Mouse (Mus musculus) adrenal gland, postnatal 10 days (tissue): ENCODE data around the gene Fam187a. TPM values are rescaled to one million over a fixed set of nuclear protein-coding genes. Genes with fewer than 3 reads are reported as not detected.
A peak's percentile ranks its signal among the peaks of the same experiment; 100 is the strongest.

Experiments
- DNase-seq: peaks from one replicate; pipeline ENCODE4 v3.0.0; 2021; ENCODE audit warnings: mixed read lengths
- long read RNA-seq, 2 experiments: library from polyadenylated mRNA; stranded (forward); transcript quantifications; one replicate each; pipeline ENCODE4 v2.0.0; 2021
- total RNA-seq, 2 experiments: library from RNA; stranded (reverse); gene quantifications; 2 replicates each; pipeline ENCODE4 v1.2.3; 2021

Fam187a gene
- not detected for total RNA-seq
- long read RNA-seq, experiment 1, result 0 reads
- long read RNA-seq, experiment 2, result 0 reads

GRCm38 (mm10) chr11:102884616-102885219 is at the start of gene Fam187a:
TSS of gene Fam187a (plus strand) at chr11:102885169.
- no peak for DNase-seq

GRCm38 (mm10) chr11:102835549-102835948 is 49.4 kb upstream of the Fam187a start, which contains the start of gene Higd1b:
TSS of gene Higd1b (plus strand) at chr11:102835849.
- DNase-seq, result no peak

DNA sequence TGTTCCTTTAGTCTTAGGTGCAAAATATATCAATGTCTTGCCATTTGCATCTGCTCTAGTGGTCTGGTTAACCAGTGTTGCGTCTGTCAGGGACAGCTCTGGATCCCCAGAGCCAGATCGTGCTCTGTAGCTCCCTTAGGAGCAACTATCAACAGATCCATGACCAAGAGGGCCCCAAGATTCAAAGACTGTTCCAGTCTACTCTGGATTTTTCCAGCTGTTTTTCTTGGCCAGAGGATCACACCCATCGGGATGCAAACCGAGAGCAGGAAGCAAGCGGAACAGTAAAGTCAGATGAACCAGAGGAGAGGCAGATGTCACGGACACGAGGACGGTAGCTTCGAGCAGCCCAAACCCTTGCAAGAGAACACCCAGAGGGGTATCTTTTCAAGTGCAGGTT is 48.8 kb upstream of the Fam187a start:
- DNase-seq, result no peak

DNA sequence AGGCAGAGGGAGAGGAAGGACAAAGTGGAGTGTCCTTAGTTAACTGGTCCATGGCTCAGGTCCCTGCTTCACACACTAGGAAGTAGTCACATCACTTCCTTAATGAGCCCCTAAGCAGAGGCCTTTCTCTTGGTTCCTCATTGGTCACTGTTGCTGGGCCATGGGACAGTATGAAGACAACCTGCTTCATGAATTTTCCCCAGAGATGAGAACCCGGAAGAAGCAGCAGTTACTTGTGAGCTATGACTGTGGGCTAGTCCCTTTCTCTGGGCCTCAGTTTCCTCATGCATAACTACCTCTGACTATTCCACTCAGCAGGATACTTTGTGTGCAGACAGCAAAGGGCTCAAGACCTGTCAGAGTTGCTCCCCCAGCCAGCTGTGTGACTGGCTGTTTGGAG is 47.6 kb upstream of the Fam187a start:
- DNase-seq, result no peak

- no peak for DNase-seq
Measured at GRCm38 (mm10) chr11:102838126-102838525, 46.8 kb upstream of the Fam187a start.

- no peak for DNase-seq
Measured at GRCm38 (mm10) chr11:102838616-102839150, 46.3 kb upstream of the Fam187a start.

DNA sequence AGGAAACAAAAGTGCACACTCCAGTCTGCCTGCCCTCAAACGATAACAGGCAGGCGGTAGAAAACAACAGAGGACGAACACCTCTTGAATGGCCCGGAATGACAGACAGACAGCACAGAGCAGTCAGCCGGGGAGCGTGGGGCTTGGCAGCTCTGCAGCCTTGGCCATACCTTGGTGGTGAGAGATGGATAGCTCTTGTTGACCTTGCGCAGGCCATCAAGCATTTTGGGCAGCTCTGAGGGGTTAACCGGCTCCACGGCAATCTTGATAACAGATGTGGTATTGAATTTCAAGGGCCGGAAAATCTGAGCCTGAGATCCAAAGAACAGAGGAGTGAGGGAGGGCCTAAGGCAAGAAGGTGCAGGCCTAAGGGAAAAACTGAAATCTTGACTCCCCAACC is 39.0 kb upstream of the Fam187a start:
- peak; percentile 35 for DNase-seq

DNA sequence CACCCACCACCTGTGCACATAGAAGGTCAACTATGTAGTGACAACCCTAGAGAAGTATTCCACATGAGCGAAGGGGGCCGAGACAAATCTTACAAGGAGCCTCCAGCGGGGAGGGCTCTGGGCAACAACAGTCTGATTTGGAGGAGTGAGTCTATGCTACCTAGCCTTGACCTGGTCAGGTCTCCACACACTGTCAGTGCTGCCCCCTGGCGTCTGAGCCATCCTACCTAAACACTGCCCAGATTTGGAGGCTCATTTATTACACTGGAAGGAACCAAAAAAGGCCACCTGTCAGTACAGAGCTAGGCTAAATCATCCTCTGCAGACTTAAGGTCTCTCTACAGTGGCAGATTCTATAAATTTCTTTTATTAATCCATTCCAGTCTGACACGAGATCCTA is 33.1 kb upstream of the Fam187a start:
- DNase-seq, result peak; percentile 85

GRCm38 (mm10) chr11:102853760-102854159 is 31.2 kb upstream of the Fam187a start:
- DNase-seq, result no peak

DNA sequence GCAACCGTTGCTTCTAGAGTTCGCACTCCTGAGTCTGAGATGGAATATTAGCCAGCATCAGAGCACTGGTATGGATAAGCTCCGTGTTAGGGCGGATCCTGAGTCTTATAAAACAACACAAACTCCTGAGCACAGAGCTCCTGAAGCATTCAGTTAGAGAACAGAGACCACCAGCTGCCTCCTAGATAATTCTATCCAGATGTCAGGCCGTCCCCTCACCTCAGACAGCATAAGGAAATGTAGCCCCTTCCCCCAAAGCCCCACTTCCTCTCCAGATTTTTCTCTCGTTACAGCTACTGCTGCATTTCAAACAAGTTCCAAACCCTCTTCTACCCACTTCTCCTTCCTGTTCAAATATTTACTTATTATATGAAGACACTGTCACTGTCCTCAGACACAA is 29.0 kb upstream of the Fam187a start:
- no peak for DNase-seq

DNA sequence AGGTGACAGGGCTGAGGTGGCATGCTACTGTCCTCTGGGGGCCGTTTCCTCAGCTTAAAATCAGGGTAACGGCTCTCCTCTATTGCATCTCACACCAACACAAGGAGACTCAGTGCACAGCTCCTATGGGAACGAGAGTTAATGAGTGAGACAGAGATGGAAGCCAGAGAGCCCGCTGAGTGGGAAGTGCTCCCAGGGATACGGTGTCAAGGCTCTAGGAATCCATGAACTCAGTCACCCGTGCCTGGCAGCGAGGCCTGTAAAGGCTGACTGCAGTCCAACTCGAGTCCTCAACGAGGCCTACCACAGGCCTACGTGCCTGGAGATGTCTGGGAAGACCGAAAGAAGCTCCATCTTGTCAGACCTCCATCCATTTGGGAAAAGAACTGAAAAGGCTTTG is 26.0 kb upstream of the Fam187a start:
- no peak for DNase-seq

- no peak for DNase-seq
Measured at GRCm38 (mm10) chr11:102859933-102860332, 25.0 kb upstream of the Fam187a start.

DNA sequence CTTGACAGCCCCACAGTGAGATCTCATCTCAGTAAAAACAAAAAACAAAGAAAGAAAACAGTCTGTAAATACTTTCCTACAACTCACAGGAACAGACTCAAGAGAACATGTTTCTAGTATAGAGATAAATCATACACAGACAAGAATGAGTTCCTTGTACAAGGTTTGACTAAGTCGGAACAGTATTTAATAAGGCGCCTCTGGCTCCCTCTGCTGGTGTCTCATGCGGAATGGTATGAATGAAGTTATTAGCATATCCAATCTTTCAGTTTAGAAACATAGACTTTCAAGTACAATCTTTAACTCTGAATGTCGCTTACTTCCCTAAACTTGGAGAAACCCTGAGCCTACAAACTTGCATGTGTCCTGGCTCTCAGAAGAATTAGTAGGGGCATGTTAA is 20.7 kb upstream of the Fam187a start:
- DNase-seq, result peak; percentile 80

DNA sequence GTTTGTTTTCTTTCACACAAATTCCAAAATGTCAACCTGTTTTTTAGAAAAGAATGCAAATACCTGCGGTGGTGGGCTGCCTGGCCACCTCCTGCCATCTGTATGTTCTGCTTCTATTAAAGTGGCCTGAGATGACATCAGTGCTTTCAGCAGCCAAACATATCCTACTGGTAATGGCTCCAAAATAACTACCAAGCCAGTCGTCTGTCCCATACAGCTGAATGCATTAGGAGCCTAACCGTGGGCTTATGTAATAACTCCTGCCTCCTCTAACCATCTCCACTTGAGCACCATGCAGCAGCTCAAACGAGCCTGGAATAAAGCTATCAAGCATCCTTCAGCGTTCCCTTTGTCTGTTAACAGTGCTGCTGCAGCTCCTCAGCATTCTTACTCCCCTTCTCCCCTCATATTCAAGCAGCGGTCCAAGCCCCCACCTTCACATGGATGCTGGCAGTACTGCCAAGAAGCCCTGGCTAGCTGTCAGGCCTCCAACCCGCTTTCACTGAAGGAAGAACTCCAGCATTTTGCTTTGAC is 10.1 kb upstream of the Fam187a start:
- DNase-seq, result no peak

- DNase-seq, result no peak
Measured at GRCm38 (mm10) chr11:102879558-102879957, 5.4 kb upstream of the Fam187a start.

DNA sequence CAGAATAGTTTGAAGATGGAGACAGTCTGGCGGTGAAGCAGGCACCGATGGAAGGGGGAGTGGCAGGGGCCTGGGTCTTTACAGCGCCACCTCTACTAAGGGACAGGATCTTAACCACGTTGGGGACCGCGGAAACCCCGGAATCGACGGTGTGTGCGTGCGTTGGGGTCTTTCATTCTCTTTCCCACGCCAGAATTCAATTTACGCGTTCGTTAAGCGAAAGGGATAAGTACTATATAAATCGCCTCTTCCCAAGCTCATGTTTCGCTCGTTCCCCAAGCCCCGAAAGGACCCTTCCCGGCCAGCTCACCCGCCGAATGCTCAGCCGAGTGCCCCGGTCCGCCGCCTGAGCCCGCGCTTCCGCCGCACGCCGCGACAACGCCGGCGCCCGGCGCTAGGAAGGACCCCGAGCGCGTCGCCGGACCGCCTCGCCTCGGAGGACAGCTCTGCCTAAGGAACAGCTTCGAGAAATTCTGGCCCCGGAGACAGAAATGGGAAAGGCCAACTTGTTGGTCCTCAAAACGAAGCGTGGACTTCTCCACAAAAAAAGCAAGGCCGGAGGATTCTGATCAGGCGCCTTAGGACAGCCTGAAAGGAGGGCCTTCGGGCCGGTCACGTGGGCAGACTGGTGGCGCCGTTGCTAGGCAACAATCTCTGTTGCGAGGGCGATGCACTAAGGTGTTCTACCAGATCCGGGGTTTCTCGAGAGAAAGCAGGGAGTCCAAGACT is 4.2 kb upstream of the Fam187a start, which contains the start of the genes Eftud2 and Ccdc103:
Eftud2 (minus strand) TSS at position 401 of the 729 bp plus-strand sequence.
Ccdc103 (plus strand) TSS at position 620 of the 729 bp plus-strand sequence.
- DNase-seq, result peak; percentile 94

DNA sequence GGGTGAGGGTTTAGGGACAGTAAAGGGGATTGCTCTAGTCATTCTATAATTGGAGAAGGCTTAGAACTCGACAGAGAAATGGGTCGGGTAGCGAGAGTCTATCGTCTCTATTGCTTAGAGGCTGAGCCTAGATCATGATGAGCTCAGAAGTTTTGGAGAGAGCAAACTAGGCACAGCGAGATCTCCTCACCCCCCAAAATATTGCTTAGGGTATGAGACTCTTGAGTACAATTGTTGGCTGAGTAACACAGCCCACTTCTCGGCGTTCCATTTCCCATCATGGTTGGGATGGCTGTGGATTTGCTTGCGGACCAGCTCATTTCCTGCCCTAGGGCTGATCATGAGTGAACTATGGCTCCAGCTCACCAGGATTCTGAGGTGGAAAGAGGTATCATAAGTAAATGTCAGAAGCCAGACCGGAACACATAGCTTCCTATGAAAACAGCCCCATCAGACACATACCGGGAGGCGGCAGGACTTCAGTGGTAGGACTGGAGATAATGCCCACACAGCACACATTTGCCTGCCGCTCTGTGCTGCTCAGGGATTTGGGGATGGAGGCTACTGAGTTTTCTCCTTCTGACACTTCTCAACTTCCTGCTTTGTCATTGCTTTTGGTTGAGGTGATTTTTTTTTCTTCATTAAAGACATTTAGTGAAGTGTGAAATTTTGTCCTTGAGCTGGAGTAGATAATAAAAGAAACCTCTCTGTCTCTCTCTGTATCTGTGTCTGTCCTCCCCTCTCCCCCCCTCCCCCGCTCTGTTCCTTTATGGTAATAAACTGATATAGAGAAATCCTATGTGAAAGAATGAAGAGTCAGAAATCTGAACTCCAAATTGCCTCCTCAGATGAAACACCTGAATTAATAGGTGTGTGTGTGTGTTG is 3.4 kb upstream of the Fam187a start:
- no peak for DNase-seq

GRCm38 (mm10) chr11:102887433-102887832 is 2.5 kb downstream of the Fam187a start:
- DNase-seq, result no peak

DNA sequence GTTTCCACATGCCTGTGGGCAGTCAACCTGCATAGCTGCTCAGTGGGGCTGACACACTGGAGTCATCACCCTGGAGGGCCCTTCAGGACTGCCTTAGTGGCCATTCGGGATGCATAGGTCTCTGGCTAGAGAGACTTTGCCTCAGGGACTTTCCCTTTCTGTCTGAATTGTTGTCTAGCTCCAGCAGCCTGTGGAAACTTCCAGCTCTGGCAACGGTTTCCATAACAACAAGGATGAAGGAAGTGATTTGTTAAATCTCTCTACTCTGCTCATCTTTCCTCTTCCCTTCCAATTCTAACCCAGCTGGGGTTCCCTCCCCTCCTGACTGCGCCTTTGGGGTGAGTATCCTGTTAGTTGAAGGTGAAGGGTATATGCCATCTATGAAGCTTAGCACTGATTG is 3.2 kb downstream of the Fam187a start:
- no peak for DNase-seq

GRCm38 (mm10) chr11:102890096-102890495 is 5.1 kb downstream of the Fam187a start:
- DNase-seq, result peak; percentile 37

DNA sequence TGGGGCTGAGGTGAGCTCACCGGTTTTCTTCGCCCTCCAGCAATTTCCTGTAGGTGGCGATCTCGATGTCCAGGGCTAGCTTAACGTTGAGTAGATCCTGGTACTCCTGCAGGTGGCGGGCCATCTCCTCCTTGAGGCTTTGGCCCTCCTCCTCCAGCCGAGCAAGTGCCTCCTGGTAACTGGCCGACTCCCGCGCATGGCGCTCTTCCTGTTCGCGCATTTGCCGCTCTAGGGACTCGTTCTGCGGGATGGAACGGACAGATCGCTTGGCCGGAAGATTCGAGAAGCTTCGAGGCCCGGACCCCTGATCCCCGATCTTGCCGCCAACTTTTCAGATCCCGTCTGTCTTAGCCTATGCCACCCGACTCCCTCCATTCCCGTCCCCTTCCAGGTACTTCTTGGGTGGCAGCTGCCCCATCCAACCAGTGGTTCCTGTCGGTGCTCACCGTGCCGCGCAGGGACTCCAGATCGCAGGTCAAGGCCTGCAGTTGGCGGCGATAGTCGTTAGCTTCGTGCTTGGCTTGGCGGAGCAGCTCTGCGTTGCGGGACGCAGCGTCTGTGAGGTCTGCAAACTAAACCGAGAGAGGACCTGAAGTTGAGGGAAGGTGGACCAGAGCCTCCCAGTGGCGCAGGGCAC is 8.2 kb downstream of the Fam187a start:
- DNase-seq, result peak; percentile 73

DNA sequence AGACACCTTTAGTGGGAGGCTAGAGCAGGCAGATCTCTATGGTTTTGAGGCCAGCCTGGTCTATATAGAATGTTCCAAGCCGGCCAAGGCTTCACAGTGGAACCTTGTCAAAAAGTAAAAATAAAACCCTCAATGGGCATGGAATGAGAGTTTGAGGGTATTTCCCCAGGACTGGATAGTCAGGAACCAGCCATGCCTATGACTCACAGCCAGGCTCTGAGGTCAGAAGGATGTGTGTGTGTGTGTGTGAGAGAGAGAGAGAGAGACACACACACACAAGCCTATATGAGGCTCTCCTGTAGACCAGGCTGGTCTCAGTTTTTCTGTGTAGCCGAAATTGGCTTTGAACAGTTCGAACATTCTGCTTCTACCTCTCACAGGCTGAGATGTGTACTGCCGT is 9.7 kb downstream of the Fam187a start:
- DNase-seq, result no peak
